Mouse (Mus musculus) Muller cell, postnatal 12 days (primary cell): Measurements from ENCODE around the gene Tomm40.
"Not testable (repeated sequence)": the region's sequence is repeated elsewhere in the genome, so short reads cannot be mapped to it uniquely, and the experiment has no call there.

Source experiments
- DNase-seq: peaks from one replicate; pipeline ENCODE4 v3.0.0-alpha.2; 2015; ENCODE audit errors: inconsistent ontology term

Tomm40 gene

GRCm38 (mm10) chr7:19686927-19687583 is 28.2 kb downstream of the Tomm40 start:
- not testable (repeated sequence) for DNase-seq

GRCm38 (mm10) chr7:19686521-19686920 is 28.7 kb downstream of the Tomm40 start:
- no peak for DNase-seq

GRCm38 (mm10) chr7:19685374-19685773 is 29.9 kb downstream of the Tomm40 start:
- no peak for DNase-seq

GRCm38 (mm10) chr7:19683771-19684201 is 31.5 kb downstream of the Tomm40 start:
- no peak for DNase-seq

GRCm38 (mm10) chr7:19682979-19683378 is 32.3 kb downstream of the Tomm40 start:
- DNase-seq = no peak

- no peak for DNase-seq
Observed at GRCm38 (mm10) chr7:19681202-19681694, 34.0 kb downstream of the Tomm40 start, which contains the start of the genes Gm44805 and Apoc4. Gm44805 (minus strand) TSS chr7:19681423. Apoc4 (minus strand) TSS chr7:19681479.

- DNase-seq = no peak
Observed at GRCm38 (mm10) chr7:19680702-19681101, 34.5 kb downstream of the Tomm40 start.

- DNase-seq = no peak
Observed at GRCm38 (mm10) chr7:19678901-19679300, 36.3 kb downstream of the Tomm40 start.

- no peak for DNase-seq
Observed at GRCm38 (mm10) chr7:19677872-19678271, 37.4 kb downstream of the Tomm40 start, which contains the start of gene Apoc2. Apoc2 (minus strand) TSS chr7:19677941.

GRCm38 (mm10) chr7:19676662-19677061 is 38.6 kb downstream of the Tomm40 start:
- no peak for DNase-seq

- DNase-seq = no peak
Observed at GRCm38 (mm10) chr7:19675824-19676223, 39.4 kb downstream of the Tomm40 start.

GRCm38 (mm10) chr7:19673083-19673699 is 42.0 kb downstream of the Tomm40 start:
- DNase-seq = no peak

GRCm38 (mm10) chr7:19671511-19671910 is 43.7 kb downstream of the Tomm40 start:
- DNase-seq = no peak

- peak; percentile 94 for DNase-seq
Observed at GRCm38 (mm10) chr7:19668947-19669721, 46.1 kb downstream of the Tomm40 start.

GRCm38 (mm10) chr7:19667434-19667833 is 47.8 kb downstream of the Tomm40 start:
- DNase-seq = no peak

GRCm38 (mm10) chr7:19666750-19667149 is 48.5 kb downstream of the Tomm40 start:
- no peak for DNase-seq

GRCm38 (mm10) chr7:19664955-19665841 is 50.0 kb downstream of the Tomm40 start, which contains the start of gene Clptm1:
Clptm1 (minus strand) TSS chr7:19665033.
- peak; percentile 97 for DNase-seq

- no peak for DNase-seq
Observed at GRCm38 (mm10) chr7:19664455-19664954, 50.7 kb downstream of the Tomm40 start.

GRCm38 (mm10) chr7:19663940-19664339 is 51.3 kb downstream of the Tomm40 start:
- no peak for DNase-seq

GRCm38 (mm10) chr7:19652614-19653013 is 62.6 kb downstream of the Tomm40 start:
- DNase-seq = no peak
